Mouse (Mus musculus): Measurements from ENCODE around the gene Gm9964. TPM values are rescaled to one million over a fixed set of nuclear protein-coding genes. Genes with fewer than 3 reads are reported as not detected.

Gm9964 gene
- polyA plus RNA-seq, 1 experiment: not detected

GRCm38 (mm10) chr11:79303109-79303508 lies 6.4 kb upstream of the Gm9964 start:
- Histone ChIP-seq H3K4me1 (ENCODE audit: control insufficient read depth, insufficient read depth, low read length) (no peaks in the 10 kb centered on the region), H3K27ac (ENCODE audit: insufficient read depth, low read length) (no peak overlapping the region)
- TF ChIP-seq POLR2A (IDR thresholded peaks at IDR 0.05; ENCODE audit: extremely low read depth, insufficient read depth, low read length) (no peak), CTCF (IDR thresholded peaks at IDR 0.05; ENCODE audit: extremely low read depth, insufficient read depth, low read length) (no peak)

GRCm38 (mm10) chr11:79299719-79300431 lies 3.2 kb upstream of the Gm9964 start:
- Histone ChIP-seq H3K4me1 (ENCODE audit: control insufficient read depth, insufficient read depth, low read length) (no peaks in the 10 kb centered on the region), H3K4me3 (ENCODE audit: insufficient read depth, low read length) (no peak overlapping the region), H3K27ac (ENCODE audit: insufficient read depth, low read length) (no peak overlapping the region)
- TF ChIP-seq CTCF (IDR thresholded peaks at IDR 0.05; ENCODE audit: extremely low read depth, insufficient read depth, low read length) (peak; percentile 23; the same call in 1 of the 2 replicates), POLR2A (IDR thresholded peaks at IDR 0.05; ENCODE audit: extremely low read depth, insufficient read depth, low read length) (no peak)

More at GRCm38 (mm10) chr11:79303109-79303508, 6.4 kb upstream of the Gm9964 start:
- H3K4me3 ChIP-seq (ENCODE audit: insufficient read depth, low read length): no peak overlapping the region

- no peak overlapping the region for H3K27ac ChIP-seq (ENCODE audit: insufficient read depth, low read length)
- no peak overlapping the region for H3K4me3 ChIP-seq (ENCODE audit: insufficient read depth, low read length)
- H3K4me1 ChIP-seq (ENCODE audit: control insufficient read depth, insufficient read depth, low read length): no peaks in the 10 kb centered on the region
- TF ChIP-seq POLR2A (IDR thresholded peaks at IDR 0.05; ENCODE audit: extremely low read depth, insufficient read depth, low read length) (no peak), CTCF (IDR thresholded peaks at IDR 0.05; ENCODE audit: extremely low read depth, insufficient read depth, low read length) (peak; percentile 68)
Observed at GRCm38 (mm10) chr11:79296167-79296566, 539 bp downstream of the Gm9964 start.

GRCm38 (mm10) chr11:79293971-79294370 lies 2.7 kb downstream of the Gm9964 start:
- TF ChIP-seq CTCF (IDR thresholded peaks at IDR 0.05; ENCODE audit: extremely low read depth, insufficient read depth, low read length) (no peak), POLR2A (IDR thresholded peaks at IDR 0.05; ENCODE audit: extremely low read depth, insufficient read depth, low read length) (no peak)

GRCm38 (mm10) chr11:79293025-79293424 lies 3.7 kb downstream of the Gm9964 start:
- Histone ChIP-seq H3K4me3 (ENCODE audit: insufficient read depth, low read length) (no peak overlapping the region), H3K27ac (ENCODE audit: insufficient read depth, low read length) (no peak overlapping the region), H3K4me1 (ENCODE audit: control insufficient read depth, insufficient read depth, low read length) (no peaks in the 10 kb centered on the region)
- no peak for TF ChIP-seq CTCF (IDR thresholded peaks at IDR 0.05; ENCODE audit: extremely low read depth, insufficient read depth, low read length)
- no peak for TF ChIP-seq POLR2A (IDR thresholded peaks at IDR 0.05; ENCODE audit: extremely low read depth, insufficient read depth, low read length)

More at GRCm38 (mm10) chr11:79293971-79294370, 2.7 kb downstream of the Gm9964 start:
- H3K4me3 ChIP-seq (ENCODE audit: insufficient read depth, low read length): no peak overlapping the region
- no peak overlapping the region for H3K27ac ChIP-seq (ENCODE audit: insufficient read depth, low read length)
- no peaks in the 10 kb centered on the region for H3K4me1 ChIP-seq (ENCODE audit: control insufficient read depth, insufficient read depth, low read length)

GRCm38 (mm10) chr11:79292130-79292529 lies 4.6 kb downstream of the Gm9964 start:
- Histone ChIP-seq H3K4me3 (ENCODE audit: insufficient read depth, low read length) (no peak overlapping the region), H3K4me1 (ENCODE audit: control insufficient read depth, insufficient read depth, low read length) (no peaks in the 10 kb centered on the region), H3K27ac (ENCODE audit: insufficient read depth, low read length) (no peak overlapping the region)
- TF ChIP-seq POLR2A (IDR thresholded peaks at IDR 0.05; ENCODE audit: extremely low read depth, insufficient read depth, low read length) (no peak), CTCF (IDR thresholded peaks at IDR 0.05; ENCODE audit: extremely low read depth, insufficient read depth, low read length) (no peak)

- Histone ChIP-seq H3K4me3 (ENCODE audit: insufficient read depth, low read length) (no peak overlapping the region), H3K4me1 (ENCODE audit: control insufficient read depth, insufficient read depth, low read length) (no peaks in the 10 kb centered on the region), H3K27ac (ENCODE audit: insufficient read depth, low read length) (no peak overlapping the region)
- no peak for TF ChIP-seq CTCF (IDR thresholded peaks at IDR 0.05; ENCODE audit: extremely low read depth, insufficient read depth, low read length)
- no peak for TF ChIP-seq POLR2A (IDR thresholded peaks at IDR 0.05; ENCODE audit: extremely low read depth, insufficient read depth, low read length)
Observed at GRCm38 (mm10) chr11:79291651-79292050, 5.1 kb downstream of the Gm9964 start.

- Histone ChIP-seq H3K4me3 (ENCODE audit: insufficient read depth, low read length) (no peak overlapping the region), H3K4me1 (ENCODE audit: control insufficient read depth, insufficient read depth, low read length) (no peaks in the 10 kb centered on the region)
- TF ChIP-seq CTCF (IDR thresholded peaks at IDR 0.05; ENCODE audit: extremely low read depth, insufficient read depth, low read length) (peak; percentile 71), POLR2A (IDR thresholded peaks at IDR 0.05; ENCODE audit: extremely low read depth, insufficient read depth, low read length) (no peak)
Observed at GRCm38 (mm10) chr11:79290473-79290872, 6.2 kb downstream of the Gm9964 start.

GRCm38 (mm10) chr11:79288913-79289640 lies 7.6 kb downstream of the Gm9964 start:
- H3K4me3 ChIP-seq (ENCODE audit: insufficient read depth, low read length): no peak overlapping the region
- no peaks in the 10 kb centered on the region for H3K4me1 ChIP-seq (ENCODE audit: control insufficient read depth, insufficient read depth, low read length)
- no peak for TF ChIP-seq POLR2A (IDR thresholded peaks at IDR 0.05; ENCODE audit: extremely low read depth, insufficient read depth, low read length)
- no peak for TF ChIP-seq CTCF (IDR thresholded peaks at IDR 0.05; ENCODE audit: extremely low read depth, insufficient read depth, low read length)
- H3K27ac ChIP-seq (ENCODE audit: insufficient read depth, low read length): no peak overlapping the region

More at GRCm38 (mm10) chr11:79290473-79290872, 6.2 kb downstream of the Gm9964 start:
- no peak overlapping the region for H3K27ac ChIP-seq (ENCODE audit: insufficient read depth, low read length)

Measured in cortical plate, adult 2 months (tissue).